Mouse (Mus musculus): ENCODE data around the gene Tlx1. TPM values are rescaled to one million over a fixed set of nuclear protein-coding genes. Genes with fewer than 3 reads are reported as not detected.

Gene Tlx1
- under 1 TPM in 1 of 2 experiments, not detected in 1; 0.18 TPM for total RNA-seq (2021)
- long read RNA-seq, experiment 1, result 0 reads
- long read RNA-seq, experiment 2, result 0 reads

GRCm38 (mm10) chr19:45150490-45151181, at the start of gene Tlx1:
Gene Tlx1 (plus strand): TSS chr19:45150680.
- DNase-seq, result peak; percentile 22

DNA sequence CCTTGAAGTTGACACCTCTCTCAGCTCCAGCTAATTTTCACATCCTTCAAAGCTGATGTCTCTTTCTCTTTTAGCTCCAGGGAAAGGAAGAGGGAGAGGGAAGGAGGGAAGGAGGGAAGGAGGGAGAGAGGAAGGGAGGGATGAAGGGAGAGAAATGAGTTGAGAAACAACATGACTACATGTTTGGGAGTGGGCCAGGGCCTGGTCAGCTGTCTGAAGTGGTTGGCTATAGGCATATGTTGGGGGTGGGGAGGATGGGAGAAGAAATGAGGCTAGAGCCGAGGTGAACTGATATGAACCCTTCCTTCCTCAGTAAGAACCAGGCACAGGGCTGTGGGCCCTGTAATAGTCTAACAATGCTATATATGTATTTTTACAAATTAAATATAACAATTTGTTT, 44.9 kb upstream of the Tlx1 start:
- DNase-seq, result no peak

DNA sequence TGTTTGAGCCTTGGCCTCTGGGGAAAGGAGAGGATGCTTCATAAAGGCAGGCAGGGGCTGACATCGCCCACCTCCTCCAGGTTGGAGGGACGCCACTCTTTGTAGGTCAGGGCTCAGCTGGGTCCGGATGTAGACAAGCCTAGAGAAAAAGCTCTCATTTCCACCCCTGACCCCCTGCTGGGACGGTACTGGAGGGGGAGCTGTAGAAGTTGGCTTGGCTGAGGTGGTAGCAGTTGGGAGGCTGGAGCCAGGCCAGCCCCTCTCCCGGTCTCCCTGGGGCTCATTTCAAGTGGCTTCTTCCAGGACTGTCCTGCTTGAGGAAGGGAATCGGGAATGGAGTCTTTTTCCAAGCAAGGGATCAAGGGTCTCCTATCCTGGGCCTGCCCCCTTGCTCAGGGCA, 43.8 kb upstream of the Tlx1 start:
- no peak for DNase-seq

DNA sequence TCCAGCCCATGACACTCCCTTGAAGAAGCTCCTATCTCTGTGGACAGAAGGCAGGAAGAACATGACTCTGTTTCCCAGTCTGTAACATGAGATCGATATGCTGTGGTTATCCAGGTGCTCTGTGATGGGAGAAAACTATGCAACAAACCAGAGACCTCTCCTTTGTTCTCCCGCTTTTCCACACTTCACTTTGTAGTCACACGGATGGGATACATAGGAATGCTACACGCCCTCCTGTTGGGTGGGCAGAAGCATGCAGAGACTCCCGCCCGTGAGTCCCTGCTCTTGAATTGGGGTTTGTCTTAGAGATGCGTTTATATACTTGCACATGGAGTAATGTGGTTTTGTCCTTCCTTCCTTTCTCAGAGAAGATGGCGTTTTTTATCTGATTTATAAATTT, 39.8 kb upstream of the Tlx1 start:
- DNase-seq, result no peak

DNA sequence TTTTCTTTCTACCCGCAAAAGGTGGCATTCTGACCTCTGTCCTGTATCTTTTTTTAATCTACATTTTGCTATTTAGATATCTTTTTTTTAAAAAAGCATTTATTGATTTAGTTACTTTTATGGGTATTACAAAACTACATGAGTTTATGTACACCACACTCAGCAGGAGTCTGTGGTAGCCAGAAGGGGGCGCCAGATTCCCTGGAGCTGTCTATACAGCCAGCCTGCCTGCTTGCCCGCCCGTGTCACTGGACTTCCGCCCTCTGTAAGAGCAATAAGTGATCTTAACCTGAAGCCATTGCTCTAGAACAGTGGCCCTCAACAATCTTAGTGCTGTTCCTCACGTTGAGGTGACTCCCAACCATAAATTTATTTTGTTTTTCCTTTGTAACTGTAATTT, 38.0 kb upstream of the Tlx1 start:
- DNase-seq, result no peak

- DNase-seq, result no peak
Measured at GRCm38 (mm10) chr19:45113791-45114460, 36.6 kb upstream of the Tlx1 start.

DNA sequence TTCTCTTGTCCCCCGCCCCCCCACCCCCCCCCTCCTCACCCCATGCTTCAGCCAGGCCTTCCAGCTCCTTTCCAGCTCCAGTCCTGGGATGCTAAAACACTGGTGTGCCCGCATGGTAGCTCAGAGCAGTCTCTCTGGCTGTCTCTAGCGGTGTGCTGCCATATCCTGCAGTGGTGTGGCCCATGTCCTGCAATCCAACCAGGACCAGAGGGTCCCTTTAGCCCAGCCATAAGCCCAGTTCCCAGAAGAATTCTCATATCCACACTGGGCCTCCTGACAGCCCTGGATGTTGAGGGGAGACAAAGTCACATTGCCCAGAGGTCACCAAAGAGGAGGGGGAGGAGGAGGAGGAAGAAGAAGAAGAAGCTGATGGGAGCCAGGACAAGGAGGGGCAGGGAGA, 35.7 kb upstream of the Tlx1 start:
- DNase-seq, result no peak

GRCm38 (mm10) chr19:45116798-45117197, 33.7 kb upstream of the Tlx1 start:
- peak; percentile 43 for DNase-seq

GRCm38 (mm10) chr19:45131966-45132628, 18.4 kb upstream of the Tlx1 start:
- DNase-seq, result no peak

DNA sequence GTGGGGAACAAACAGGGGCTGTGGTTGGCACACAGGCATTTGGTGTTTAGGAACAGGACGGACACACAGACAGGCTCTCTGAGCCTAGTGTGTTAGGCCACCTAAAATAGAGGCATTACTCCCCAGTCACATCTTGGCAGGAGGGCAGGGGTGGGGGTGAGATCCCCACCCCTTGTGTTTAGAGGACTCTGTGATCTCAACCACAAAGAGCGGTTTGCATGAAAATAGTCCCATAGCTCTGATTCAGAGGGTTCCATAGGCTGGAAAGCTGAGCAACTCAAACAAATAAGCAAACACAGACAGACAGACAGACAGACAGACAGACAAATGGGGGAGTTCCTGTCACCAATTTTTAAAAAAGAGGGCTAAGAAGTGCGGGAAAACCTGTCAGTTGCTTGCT, 7.9 kb upstream of the Tlx1 start:
- DNase-seq, result no peak

DNA sequence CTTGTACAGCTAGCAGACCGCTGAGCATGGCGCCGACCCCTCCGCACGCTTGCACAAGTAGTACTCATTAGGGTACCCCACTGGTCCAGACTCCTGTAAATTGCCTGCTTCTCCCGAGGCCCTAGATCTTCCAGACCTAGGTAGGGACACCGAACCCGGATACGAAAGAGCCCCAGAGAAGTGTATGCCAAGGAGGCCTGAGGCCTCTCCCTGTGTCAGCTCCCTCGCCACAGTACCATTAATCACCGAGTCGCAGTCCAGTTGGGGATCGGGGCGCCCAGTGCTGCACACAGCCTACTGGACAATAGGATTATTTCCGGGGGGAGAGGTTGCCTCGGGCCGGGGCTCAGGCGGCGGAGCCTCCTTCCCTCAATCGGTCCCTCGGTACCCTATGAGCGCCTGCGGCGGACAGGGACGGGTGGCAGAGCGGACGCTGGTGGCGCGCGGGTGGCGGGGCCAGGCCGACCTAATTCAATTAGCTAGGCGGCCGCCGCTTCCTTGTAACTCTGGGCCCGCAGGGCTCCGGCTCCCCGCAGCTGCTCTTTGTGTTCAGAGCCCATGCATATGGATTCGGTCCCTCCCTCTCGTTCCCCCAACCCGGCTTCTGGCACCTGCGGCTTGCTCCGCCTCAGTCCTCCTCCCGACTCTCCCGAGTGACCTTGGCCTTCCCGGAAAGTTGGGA, 7.1 kb upstream of the Tlx1 start:
- no peak for DNase-seq

DNA sequence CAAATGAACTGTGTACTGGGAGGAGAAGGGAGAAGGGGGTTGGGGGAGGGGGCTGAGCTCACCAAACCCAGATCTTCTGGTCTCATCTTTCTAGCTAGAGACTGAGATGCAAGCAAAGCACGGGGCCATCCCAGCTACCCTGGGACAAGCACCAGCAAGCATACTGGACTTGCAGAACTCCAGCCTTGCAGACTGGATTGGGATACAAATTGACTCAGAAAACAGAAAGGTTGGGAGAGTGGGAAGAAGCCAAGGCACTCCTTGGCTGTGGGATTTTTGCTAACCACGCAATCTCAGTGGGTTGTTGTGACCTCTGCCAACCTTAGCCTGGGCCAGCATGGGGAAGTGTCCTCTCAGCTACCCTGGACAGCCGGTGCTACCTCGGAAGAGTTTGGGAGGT, 3.4 kb upstream of the Tlx1 start:
- no peak for DNase-seq

- no peak for DNase-seq
Measured at GRCm38 (mm10) chr19:45151361-45152182, 1.1 kb downstream of the Tlx1 start.

GRCm38 (mm10) chr19:45152183-45152650, 1.7 kb downstream of the Tlx1 start:
- no peak for DNase-seq

DNA sequence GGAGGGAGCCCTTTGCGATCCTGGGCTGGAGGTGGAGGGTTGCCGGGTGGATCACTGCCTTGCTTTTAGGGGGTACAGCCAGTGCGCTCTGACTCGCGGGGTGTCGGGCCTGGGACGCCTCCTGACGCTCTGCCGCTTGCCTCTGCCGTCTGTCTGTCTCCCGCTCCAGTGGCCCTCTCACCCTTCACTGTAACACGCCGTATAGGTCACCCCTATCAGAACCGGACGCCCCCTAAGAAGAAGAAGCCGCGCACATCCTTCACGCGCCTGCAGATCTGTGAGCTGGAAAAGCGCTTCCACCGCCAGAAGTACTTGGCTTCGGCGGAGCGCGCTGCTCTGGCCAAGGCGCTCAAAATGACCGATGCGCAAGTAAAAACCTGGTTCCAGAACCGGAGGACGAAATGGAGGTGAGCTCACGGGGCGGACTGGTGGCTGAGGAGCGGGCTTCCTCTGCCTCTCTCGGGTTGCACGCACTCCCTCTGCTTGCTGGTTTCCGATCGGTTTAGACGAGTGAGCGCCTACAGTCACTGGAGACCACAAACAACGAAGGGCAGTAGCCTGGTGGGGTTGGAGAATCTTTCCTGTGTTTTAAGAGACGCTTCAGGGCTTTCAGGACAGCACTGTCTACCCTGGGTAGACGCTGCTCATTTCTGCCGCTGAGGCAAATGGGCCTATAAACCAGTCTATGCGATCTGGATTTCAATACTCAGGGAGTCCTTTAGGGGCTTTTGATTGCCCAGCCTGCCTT, 3.0 kb downstream of the Tlx1 start:
- no peak for DNase-seq

DNA sequence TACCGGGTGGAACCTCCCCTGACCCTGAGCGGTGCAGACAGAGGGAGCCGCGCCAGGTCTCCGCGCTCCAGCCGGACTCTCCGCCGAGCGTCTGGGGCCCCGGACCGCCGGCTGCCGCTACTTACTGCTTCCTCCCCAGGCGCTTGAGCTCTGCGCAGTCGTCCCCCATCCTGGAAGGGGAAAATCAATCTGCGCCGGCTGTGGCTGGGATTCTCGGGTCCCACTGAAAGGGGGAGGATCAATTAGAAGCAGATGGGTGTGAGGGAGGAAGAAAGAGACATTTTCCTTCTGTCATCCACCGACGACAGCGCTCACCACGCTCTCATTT, 3.5 kb downstream of the Tlx1 start:
- DNase-seq, result no peak

- DNase-seq, result no peak
Measured at GRCm38 (mm10) chr19:45154521-45154920, 4.0 kb downstream of the Tlx1 start.

- DNase-seq, result no peak
Measured at GRCm38 (mm10) chr19:45155141-45155790, 4.8 kb downstream of the Tlx1 start.

DNA sequence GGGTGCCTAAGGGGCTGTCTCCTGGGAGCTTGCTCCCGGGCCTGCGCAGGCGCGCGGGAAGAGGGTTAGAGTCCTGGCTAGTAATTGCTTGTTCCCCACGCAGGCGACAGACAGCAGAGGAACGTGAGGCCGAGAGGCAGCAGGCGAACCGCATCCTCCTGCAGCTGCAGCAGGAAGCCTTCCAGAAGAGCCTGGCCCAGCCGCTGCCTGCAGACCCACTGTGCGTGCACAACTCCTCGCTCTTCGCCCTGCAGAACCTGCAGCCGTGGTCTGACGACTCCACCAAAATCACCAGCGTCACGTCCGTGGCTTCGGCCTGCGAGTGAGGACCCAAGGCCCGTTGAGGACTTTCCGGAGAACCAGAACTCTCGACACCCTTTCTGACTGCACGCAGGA, 5.3 kb downstream of the Tlx1 start:
- DNase-seq, result no peak

GRCm38 (mm10) chr19:45156381-45156780, 5.9 kb downstream of the Tlx1 start:
- no peak for DNase-seq

DNA sequence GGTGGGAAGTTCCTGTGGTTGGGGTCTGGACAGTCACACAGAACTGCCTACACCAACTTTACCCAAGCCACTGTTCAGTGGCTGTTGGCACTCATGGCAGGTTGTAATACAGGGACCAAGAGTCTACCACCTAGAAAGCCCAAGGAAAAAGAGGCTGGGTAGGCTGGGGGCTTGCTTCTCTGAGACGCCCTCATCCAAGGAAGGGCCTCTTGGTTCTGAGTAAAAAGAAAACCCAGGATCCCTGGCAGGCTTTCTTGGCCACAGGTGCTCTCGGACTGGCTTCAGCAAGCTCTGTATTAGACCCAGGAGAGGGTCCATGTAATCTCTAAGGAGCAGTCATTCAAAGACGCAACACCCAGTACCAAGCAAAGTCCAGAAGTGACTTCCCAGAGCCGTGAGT, 7.7 kb downstream of the Tlx1 start:
- no peak for DNase-seq

Data from gastrocnemius, postnatal 10 days (tissue).